Mouse (Mus musculus) forebrain, embryonic 10.5 days (tissue): ENCODE measurements around the gene Dap3. TPM values are rescaled to one million over a fixed set of nuclear protein-coding genes. Genes with fewer than 3 reads are reported as not detected.
A peak's percentile ranks its signal among the peaks of the same experiment; 100 is the strongest.

Experiments used
- DNase-seq: peaks from one replicate; pipeline ENCODE4 v3.0.0-alpha.2; 2017; ENCODE audit warnings: low spot score; ENCODE audit errors: extremely low spot score
- H3K27ac ChIP-seq: fragments of 300-500 bp; sonication (generic); 2 replicates; pipeline ENCODE4 v1.5.1; 2016; ENCODE audit warnings: mild to moderate bottlenecking
- H3K27me3 ChIP-seq: fragments of 300-500 bp; sonication (generic); 2 replicates; pipeline ENCODE4 v1.6.1; 2016; ENCODE audit warnings: mild to moderate bottlenecking; ENCODE audit not compliant: poor library complexity, severe bottlenecking
- H3K36me3 ChIP-seq: fragments of 300-500 bp; sonication (generic); replicated peaks from 2 replicates; pipeline ENCODE4 v1.6.1; 2016; ENCODE audit warnings: mild to moderate bottlenecking, moderate library complexity
- H3K4me1 ChIP-seq: fragments of 300-500 bp; sonication (generic); 2 replicates; pipeline ENCODE4 v1.6.1; 2016
- H3K4me3 ChIP-seq: fragments of 300-500 bp; sonication (generic); 2 replicates; pipeline ENCODE4 v1.5.1; 2016; ENCODE audit warnings: mild to moderate bottlenecking, moderate library complexity
- H3K9me3 ChIP-seq: fragments of 300-500 bp; sonication (generic); 2 replicates; pipeline ENCODE4 v1.6.1; 2016; ENCODE audit warnings: mild to moderate bottlenecking, moderate library complexity
- WGBS: fragments of 180-500 bp; shearing (Covaris S2); methylation state at CpG from one replicate; pipeline ENCODE4 v1.1.7; 2016; 5-methylcytosine and 5-hydroxymethylcytosine counted together
- polyA plus RNA-seq: library from polyadenylated mRNA; unstranded; fragments of >200 nt; fragmentation: Nextera tagmentation; extraction: Ambion mirVana; gene quantifications from 2 replicates; pipeline ENCODE4 v1.2.1, GENCODE M21; 2016

The Dap3 gene
- polyA plus RNA-seq, 1 experiment from 2014 or later: 133 TPM

- no peak for DNase-seq
- Histone ChIP-seq H3K9me3 (no peaks in the 10 kb centered on the region), H3K36me3 (peaks cover 77% of the 10 kb centered on the region), H3K4me3 (no peak overlapping the region), H3K4me1 (no peaks in the 10 kb centered on the region), H3K27me3 (no peaks in the 10 kb centered on the region), H3K27ac (no peak overlapping the region)
- 88% methylated on average over 3 of the region's 3 CpGs for WGBS
Observed at GRCm38 (mm10) chr3:88939749-88940148, 11.2 kb downstream of the Dap3 start.

GRCm38 (mm10) chr3:88939071-88939470, 11.9 kb downstream of the Dap3 start:
- no peak for DNase-seq
- no peak overlapping the region for H3K27ac ChIP-seq
- peaks cover 83% of the 10 kb centered on the region for H3K36me3 ChIP-seq

GRCm38 (mm10) chr3:88929501-88929900, 21.5 kb downstream of the Dap3 start:
- no peaks in the 10 kb centered on the region for H3K9me3 ChIP-seq
- WGBS: 97% methylated on average over 3 of the region's 3 CpGs
- H3K4me3 ChIP-seq: no peak overlapping the region
- H3K4me1 ChIP-seq: no peaks in the 10 kb centered on the region
- H3K27ac ChIP-seq: no peak overlapping the region
- no peaks in the 10 kb centered on the region for H3K27me3 ChIP-seq
- peaks cover 99% of the 10 kb centered on the region for H3K36me3 ChIP-seq
- DNase-seq: no peak

More at GRCm38 (mm10) chr3:88939071-88939470, 11.9 kb downstream of the Dap3 start:
- Histone ChIP-seq H3K4me1 (no peaks in the 10 kb centered on the region), H3K4me3 (no peak overlapping the region), H3K27me3 (no peaks in the 10 kb centered on the region), H3K9me3 (no peaks in the 10 kb centered on the region)
- 95% methylated on average over 10 of the region's 10 CpGs for WGBS

DNA sequence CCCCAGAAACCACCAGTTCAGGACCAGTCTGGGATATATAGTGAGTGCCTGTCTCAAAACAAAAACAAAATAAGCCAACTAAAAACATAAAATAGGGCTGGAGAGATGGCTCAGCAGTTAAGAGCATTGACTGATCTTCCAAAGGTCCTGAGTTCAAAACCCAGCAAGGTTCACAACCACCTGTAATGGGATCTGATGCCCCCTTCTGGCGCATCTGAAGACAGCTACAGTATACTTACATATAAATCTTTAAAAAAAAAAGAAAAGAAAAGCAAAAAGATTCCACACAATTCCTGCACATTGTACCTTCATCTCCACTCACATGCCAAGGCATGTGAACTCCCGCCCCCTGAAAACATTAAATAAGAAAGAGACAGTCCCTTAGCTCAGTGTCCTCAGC, 25.3 kb downstream of the Dap3 start:
- H3K27ac ChIP-seq: no peak overlapping the region
- peaks cover 7% of the 10 kb centered on the region for H3K9me3 ChIP-seq
- H3K36me3 ChIP-seq: peaks cover 100% of the 10 kb centered on the region
- no peaks in the 10 kb centered on the region for H3K27me3 ChIP-seq
- no peak overlapping the region for H3K4me3 ChIP-seq
- WGBS: 92% methylated on average over 2 of the region's 2 CpGs
- H3K4me1 ChIP-seq: no peaks in the 10 kb centered on the region
- DNase-seq: no peak

DNA sequence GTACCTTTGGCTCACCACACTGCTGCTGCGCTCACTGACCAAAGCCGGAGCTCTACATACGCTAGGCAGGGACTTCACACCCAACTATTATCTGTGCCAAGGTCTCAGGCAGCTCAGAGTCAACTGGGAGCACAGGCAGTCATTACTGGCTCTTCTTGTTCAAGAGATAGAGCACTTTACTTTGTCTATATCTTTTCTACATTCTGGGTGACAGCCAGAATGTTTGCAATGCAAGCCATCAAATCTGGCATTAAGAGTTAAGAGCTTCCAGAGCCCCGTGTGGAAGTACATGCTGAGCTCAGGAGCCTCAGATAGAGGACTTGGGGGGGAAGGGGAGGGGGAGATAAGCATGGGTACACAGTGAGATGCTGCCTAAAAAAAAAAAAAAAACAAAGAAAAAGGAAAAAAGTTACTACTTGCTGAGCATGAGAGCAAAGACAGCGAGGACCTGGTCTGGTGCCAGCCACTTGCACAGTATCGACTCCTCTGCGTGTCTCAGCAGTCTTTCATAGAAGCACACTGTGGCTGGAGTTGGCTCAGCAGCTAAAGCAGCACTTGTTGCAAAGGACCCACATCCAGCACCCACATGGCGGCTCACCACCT, 26.9 kb downstream of the Dap3 start:
- peaks cover 7% of the 10 kb centered on the region for H3K9me3 ChIP-seq
- H3K27ac ChIP-seq: no peak overlapping the region
- peaks cover 92% of the 10 kb centered on the region for H3K36me3 ChIP-seq
- no peak overlapping the region for H3K4me3 ChIP-seq
- WGBS: 95% methylated on average over 8 of the region's 8 CpGs
- no peaks in the 10 kb centered on the region for H3K27me3 ChIP-seq
- DNase-seq: no peak
- no peaks in the 10 kb centered on the region for H3K4me1 ChIP-seq

DNA sequence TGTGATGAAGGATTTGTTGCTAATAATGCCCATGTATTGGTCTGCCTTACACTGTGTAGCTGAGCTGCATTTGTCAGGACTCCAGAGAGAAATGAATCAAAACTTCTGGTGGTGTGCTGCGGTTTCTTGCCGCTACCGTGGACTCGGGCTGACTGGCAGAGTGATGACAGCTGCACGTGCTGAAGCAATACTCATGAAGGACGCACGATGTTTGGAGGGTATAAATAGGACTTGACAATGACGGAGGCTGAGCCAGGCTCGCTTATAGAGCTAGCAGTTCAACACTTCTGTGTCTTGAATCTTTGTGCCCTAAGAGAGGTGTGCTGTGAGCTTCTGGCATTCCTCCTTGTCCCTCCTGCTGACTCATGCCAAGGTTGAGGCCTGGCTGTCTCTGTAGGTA, 29.6 kb downstream of the Dap3 start:
- Histone ChIP-seq H3K4me1 (no peaks in the 10 kb centered on the region), H3K9me3 (peaks cover 7% of the 10 kb centered on the region), H3K27ac (no peak overlapping the region), H3K27me3 (no peaks in the 10 kb centered on the region), H3K36me3 (peaks cover 66% of the 10 kb centered on the region), H3K4me3 (no peak overlapping the region)
- WGBS: 95% methylated on average over 9 of the region's 9 CpGs
- no peak for DNase-seq

DNA sequence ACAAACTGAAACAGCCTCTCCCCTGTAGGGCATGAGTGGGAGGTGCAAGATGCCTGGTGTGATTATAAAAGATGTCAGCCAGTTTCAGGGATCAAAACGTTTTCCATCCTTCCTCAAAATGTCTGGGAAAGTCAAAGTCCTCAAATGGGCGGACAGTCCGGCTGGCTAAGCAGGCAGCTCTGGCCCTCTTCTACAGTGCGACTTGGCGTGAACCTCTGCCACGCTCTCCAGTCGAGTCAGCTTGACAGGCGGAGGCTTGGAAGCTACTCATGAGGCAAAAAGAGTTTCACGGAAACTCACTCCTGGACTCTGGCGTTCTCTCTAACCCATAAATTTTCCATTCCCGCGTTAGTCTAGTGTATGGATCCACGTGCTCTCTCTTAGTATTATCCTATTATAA, 32.0 kb downstream of the Dap3 start:
- Histone ChIP-seq H3K4me3 (no peak overlapping the region), H3K27me3 (no peaks in the 10 kb centered on the region), H3K27ac (no peak overlapping the region), H3K9me3 (peaks cover 7% of the 10 kb centered on the region), H3K36me3 (peaks cover 41% of the 10 kb centered on the region), H3K4me1 (peaks cover 8% of the 10 kb centered on the region)
- no peak for DNase-seq
- 89% methylated on average over 13 of the region's 13 CpGs for WGBS

GRCm38 (mm10) chr3:88914384-88914810, 36.6 kb downstream of the Dap3 start:
- Histone ChIP-seq H3K27ac (peak overlapping the region; percentile 92), H3K36me3 (peaks cover 33% of the 10 kb centered on the region), H3K4me3 (peak overlapping the region; percentile 85), H3K9me3 (no peaks in the 10 kb centered on the region), H3K27me3 (no peaks in the 10 kb centered on the region), H3K4me1 (peaks cover 20% of the 10 kb centered on the region)
- WGBS: 33% methylated on average over 8 of the region's 8 CpGs
- DNase-seq: no peak

DNA sequence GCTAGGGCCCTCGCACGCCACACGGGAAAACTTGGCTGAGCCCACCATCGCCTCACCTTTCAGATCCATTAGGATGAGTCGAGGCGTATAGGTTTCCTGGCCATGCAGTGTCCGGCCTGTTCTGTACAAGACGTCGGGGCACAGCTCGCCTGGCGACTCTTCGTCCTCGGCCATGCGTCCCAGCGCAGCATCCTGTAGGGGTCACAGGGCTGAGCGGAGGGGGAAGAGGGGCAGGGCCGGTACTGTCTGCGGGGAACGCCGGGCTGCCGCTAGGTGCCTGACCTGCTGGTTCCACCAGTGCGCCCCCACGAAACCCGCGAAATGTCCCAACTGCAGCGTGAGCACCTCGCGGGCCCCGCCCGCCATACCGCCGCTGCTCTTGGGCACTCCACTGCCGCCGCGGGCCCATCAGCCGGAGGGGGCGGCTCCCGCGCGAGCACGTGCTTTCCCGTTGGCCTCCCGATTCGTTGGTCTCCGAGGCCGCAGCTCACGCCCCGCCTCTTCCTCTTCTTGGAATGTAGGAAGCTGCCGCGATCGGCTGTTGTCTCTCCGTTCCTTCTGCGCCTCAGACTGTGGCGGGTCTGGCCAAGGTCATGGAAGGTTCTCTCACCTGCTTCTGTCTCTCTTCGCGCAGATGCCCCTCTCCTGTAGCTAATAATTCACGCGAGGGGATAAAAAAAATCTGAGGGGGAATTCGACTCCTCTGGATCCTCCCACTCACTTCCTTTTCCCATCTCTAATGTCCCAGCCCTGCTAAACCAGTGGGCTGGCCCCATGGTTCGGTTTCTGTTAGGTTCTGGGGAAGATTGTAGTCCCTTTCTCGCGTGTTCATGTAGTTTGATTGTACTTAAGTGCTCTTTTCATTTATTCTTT, 37.2 kb downstream of the Dap3 start, which contains the start of gene Msto1:
TSS of gene Msto1 (minus strand) at position 489 of the 873 bp plus-strand sequence.
- DNase-seq: peak; percentile 92
- Histone ChIP-seq H3K4me3 (peak within 1 kb of the TSS; percentile 85), H3K9me3 (no peaks in the 10 kb centered on the region), H3K36me3 (peaks cover 40% of the 10 kb centered on the region), H3K27ac (peak within 1 kb of the TSS; percentile 92), H3K4me1 (peaks cover 20% of the 10 kb centered on the region), H3K27me3 (no peaks in the 10 kb centered on the region)
- under 1% methylated on average over 62 of the region's 62 CpGs for WGBS

DNA sequence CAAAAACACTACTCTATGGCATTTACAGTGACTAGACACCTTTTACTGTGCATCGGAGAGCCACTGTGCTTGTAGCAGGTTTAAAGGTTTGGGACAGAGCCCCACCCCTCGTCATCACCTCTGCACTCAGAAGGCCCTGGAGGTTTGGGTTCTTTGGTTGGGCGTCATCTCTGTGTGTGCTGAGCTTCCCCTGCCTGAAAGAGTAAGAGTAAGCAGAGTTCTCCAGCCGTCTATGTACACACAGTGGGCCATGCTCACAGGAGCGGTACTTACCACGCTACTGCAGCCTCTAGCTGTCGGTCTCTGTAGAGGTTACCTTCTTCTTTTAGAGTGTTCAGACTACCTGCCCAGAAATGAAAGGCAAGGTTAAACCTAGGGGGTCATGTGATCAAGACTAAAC, 38.4 kb downstream of the Dap3 start:
- no peak for DNase-seq
- H3K36me3 ChIP-seq: peaks cover 51% of the 10 kb centered on the region
- peak overlapping the region; percentile 85 for H3K4me3 ChIP-seq
- H3K9me3 ChIP-seq: no peaks in the 10 kb centered on the region
- H3K4me1 ChIP-seq: peaks cover 20% of the 10 kb centered on the region
- H3K27ac ChIP-seq: no peak overlapping the region
- 94% methylated on average over 7 of the region's 7 CpGs for WGBS
- no peaks in the 10 kb centered on the region for H3K27me3 ChIP-seq

- H3K9me3 ChIP-seq: no peaks in the 10 kb centered on the region
- H3K27me3 ChIP-seq: no peaks in the 10 kb centered on the region
- no peaks in the 10 kb centered on the region for H3K4me1 ChIP-seq
- H3K4me3 ChIP-seq: no peak overlapping the region
- no peak for DNase-seq
- WGBS: 91% methylated on average over 6 of the region's 6 CpGs
- H3K36me3 ChIP-seq: peaks cover 100% of the 10 kb centered on the region
- no peak overlapping the region for H3K27ac ChIP-seq
Observed at GRCm38 (mm10) chr3:88906393-88907159, 44.4 kb downstream of the Dap3 start.

GRCm38 (mm10) chr3:88905741-88906140, 45.2 kb downstream of the Dap3 start:
- no peak for DNase-seq
- WGBS: 90% methylated on average over 2 of the region's 2 CpGs
- H3K4me3 ChIP-seq: no peak overlapping the region

More at GRCm38 (mm10) chr3:88905741-88906140, 45.2 kb downstream of the Dap3 start:
- peaks cover 100% of the 10 kb centered on the region for H3K36me3 ChIP-seq
- no peak overlapping the region for H3K27ac ChIP-seq
- H3K27me3 ChIP-seq: no peaks in the 10 kb centered on the region
- H3K4me1 ChIP-seq: no peaks in the 10 kb centered on the region
- H3K9me3 ChIP-seq: no peaks in the 10 kb centered on the region
